Mouse (Mus musculus): ENCODE results near the gene Trnau1ap.
"Not testable (repeated sequence)": the region's sequence is repeated elsewhere in the genome, so short reads cannot be mapped to it uniquely, and the experiment has no call there.

The Trnau1ap gene

DNA sequence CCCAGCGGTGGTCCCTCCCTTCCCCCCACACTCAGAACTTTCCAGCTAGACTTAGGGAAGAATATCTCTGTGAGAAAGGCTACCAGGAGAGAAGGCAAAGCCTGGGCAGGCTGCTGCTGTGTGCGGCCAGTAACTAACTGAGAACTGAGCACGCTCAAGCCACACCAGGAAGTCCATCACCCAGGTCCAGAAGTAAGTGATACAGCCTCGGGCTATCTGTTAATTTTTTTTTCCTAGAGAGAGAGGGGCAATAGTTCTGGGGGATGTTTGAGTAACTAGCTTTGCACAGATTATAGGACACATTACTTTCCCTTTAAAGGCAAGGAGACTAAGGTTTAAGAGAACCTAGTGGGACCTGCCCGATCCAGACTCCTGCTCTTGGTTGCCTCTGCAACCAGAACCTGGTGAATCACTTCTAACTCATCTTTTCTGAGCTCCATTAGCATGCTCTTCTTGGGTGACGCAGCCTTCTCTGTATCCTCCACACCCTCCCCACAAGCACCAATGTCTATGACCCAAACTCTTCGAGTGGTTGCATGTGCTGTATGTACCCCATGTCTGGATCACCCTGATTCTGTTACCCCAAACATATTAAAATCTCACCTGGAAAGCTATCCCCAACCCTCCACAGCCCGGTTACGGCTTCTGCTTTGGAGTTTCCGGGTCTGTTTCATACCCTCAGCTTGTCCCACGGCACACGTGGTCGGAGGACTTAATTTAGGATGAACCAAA is 15.2 kb upstream of the Trnau1ap start:
- peak in 1 of 2 experiments; percentile 76 for DNase-seq (ENCODE audit: inconsistent age in 2 of 2, low spot score in 1 of 2)

- DNase-seq (ENCODE audit: inconsistent age in 2 of 2, low spot score in 1 of 2) = no peak
These were observed 12.1 kb upstream of the Trnau1ap start for GRCm38 (mm10) chr4:132341451-132341850.

DNA sequence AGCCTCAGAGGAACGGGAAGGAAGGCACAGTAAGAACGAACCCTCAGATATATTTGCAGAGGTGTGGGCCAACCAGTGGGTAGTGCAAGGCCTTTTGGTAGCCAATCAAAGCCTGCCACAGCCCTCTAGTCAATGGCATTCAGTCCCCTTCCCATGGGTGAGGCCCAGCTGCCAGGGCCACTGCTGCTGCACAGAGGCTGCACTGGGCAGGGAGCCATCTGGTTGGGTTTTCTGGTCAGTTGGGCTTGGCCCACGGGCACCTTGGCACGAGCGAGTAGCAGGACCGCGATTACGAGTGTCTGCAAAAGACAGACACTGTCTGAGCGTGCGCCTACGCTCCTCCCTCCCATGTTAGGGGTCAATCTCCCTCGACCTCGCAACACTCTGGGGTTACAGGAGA is 9.6 kb upstream of the Trnau1ap start:
- DNase-seq (ENCODE audit: inconsistent age in 2 of 2, low spot score in 1 of 2) = peak in 1 of 2 experiments; percentile 43

GRCm38 (mm10) chr4:132332880-132333279 is 3.5 kb upstream of the Trnau1ap start:
- DNase-seq (ENCODE audit: inconsistent age in 2 of 2, low spot score in 1 of 2) = no peak

GRCm38 (mm10) chr4:132331960-132332359 is 2.6 kb upstream of the Trnau1ap start:
- no peak for DNase-seq (ENCODE audit: inconsistent age in 2 of 2, low spot score in 1 of 2)

DNA sequence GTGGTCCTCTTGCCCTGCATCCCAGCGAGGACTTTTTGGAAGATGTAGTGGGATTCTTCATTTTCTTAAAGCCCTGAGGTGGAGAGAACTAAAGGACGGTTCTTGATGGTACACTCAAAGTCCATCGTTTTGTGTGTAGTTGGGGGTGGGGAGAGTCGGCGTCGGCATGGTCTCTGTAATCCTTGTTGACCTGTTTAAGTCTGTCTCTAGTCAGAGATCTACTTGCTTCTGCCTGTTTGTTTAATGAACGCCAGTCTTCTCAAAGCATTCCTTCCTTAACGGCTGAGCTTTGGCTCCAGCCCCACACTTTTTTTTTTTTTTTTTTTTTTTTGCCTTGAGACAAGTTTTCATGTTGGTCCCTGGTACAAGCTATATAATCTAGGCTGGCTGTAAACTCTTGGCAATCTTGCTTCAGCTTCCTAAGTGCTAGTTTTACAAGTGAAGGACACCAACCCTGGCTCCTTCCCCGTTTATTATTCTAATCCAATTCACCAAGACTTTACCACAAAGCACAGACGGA is 557 bp upstream of the Trnau1ap start:
- no peak for DNase-seq (ENCODE audit: inconsistent age in 2 of 2, low spot score in 1 of 2)

DNA sequence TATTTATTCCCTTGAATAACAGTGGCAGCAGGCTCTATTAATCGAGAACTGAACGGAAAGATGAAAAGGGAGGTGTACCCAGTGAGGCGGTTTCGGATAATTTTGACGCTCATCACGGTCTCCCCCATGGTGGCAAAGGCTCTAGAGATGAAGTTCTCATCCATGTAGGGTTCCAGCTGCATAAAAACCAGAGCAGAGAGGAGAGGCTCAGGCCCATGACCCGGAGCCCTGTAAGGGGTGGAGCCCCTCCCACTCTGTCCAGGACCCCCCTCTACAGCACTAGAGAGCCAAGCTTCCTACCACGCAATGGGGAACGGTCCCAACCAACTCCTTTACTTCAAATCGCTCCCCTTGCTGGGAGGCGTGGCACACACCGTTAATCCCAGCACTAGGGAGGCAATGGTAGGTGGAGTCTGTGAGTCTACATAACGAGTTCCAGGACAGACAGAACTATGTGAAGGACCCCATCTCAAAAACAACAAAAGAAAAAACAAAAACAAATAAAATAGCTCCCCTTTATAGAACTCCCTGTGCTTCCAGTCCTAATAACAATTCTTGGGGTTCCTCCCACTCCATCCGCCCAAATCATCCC is 851 bp downstream of the Trnau1ap start:
- no peak for DNase-seq (ENCODE audit: inconsistent age in 2 of 2, low spot score in 1 of 2)

- DNase-seq (ENCODE audit: inconsistent age in 2 of 2, low spot score in 1 of 2) = no peak
These were observed 2.9 kb downstream of the Trnau1ap start for GRCm38 (mm10) chr4:132326481-132326880.

DNA sequence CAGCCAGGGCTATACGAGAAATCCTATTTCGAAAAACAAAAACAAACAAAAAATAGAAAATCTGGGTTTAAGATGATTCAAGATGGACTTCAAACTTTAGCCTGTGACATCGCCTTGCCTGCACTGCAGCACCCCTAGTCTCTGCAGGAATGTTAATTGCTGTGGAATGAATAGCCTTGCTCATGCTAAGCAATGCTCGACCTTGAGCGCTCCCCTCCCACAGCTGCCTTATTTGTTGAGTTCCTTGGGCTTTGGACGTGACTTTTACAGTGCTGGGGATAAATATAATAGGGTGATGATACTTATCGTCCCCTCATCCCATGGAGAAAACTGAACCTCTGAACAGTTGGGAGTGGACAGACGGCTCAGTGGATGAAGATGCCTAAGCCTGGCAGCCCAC is 13.6 kb downstream of the Trnau1ap start:
- DNase-seq (ENCODE audit: inconsistent age in 2 of 2, low spot score in 1 of 2) = no peak

- no peak for DNase-seq (ENCODE audit: inconsistent age in 2 of 2, low spot score in 1 of 2)
These were observed 16.7 kb downstream of the Trnau1ap start for GRCm38 (mm10) chr4:132312627-132313026.

DNA sequence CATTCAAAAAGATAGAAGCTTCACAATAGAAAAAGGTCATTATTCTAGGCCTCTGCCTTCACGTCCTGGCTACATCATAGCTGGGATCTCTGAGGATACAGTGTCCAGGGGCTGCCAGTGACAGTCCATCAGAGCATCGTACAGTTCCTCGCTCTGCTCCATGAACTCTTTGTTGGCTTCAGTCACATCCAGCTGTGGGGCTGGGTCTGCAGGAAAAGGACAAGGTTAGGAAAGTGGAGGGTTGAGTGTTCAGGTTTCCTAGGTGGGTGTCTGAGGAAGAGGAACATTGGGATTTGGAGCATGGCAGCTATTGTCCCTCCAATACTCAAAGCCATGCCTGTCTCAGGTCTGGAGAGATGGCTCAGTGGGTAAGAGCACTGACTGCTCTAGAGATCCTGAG is 17.5 kb downstream of the Trnau1ap start:
- DNase-seq (ENCODE audit: inconsistent age in 2 of 2, low spot score in 1 of 2) = no peak

DNA sequence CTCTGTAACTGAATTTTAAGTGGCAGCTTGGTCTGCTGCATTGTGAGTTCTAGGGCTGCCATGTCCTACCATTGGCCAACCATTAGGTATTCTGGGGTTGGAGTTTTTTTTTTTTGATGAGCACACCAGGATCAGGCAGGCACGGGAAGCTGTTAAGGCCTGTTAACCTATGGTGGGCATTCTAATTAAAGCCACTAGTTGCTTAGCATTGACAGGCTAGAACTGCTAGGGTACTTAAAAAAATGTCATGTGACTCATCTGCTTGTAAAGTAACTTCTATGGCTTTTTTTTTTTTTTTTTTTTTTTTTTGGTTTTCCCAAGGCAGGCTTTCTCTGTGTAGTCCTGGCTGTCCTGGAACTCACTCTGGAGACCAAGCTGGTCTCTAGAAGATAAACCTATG is 18.1 kb downstream of the Trnau1ap start:
- no peak for DNase-seq (ENCODE audit: inconsistent age in 2 of 2, low spot score in 1 of 2)

- peak; percentile 33 to 81 for DNase-seq (ENCODE audit: inconsistent age in 2 of 2, low spot score in 1 of 2)
These were observed 19.4 kb downstream of the Trnau1ap start for GRCm38 (mm10) chr4:132309849-132310472.

- DNase-seq (ENCODE audit: inconsistent age in 2 of 2, low spot score in 1 of 2) = peak; percentile 29 to 77
These were observed 20.0 kb downstream of the Trnau1ap start for GRCm38 (mm10) chr4:132309140-132309848.

DNA sequence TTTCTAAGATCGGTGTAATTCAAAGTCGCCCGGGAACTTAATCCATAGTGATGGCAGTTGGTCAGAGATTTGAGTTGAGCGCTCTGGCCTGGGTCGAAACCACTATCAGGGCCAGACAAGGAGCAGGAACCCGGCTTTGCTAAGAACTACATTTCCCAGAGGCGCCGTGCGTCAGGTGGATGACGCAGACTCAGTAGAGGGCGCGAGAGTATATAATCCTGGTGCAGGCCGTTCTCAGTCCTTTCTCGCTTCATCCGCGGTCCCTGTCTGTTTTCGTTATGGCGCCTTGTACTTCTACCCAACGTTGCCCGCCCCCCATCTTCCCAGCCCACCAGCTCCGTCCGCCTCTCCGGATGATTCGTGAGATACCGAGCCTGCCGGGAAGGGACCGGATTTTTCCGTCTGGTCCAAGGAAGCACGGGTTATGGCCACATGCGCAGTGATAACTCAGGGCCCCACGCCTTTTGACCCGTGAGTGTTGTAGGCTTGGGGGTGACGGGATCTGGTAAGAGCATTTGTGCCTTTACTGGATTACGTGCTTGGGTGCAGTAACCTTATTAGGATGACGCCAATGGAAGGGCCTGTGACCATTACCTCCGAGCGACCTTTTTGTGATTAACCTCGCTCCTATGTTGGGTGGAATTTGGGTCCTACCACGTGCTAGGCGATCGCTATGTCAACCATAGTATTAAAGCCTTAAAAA is 20.8 kb downstream of the Trnau1ap start:
- DNase-seq (ENCODE audit: inconsistent age in 2 of 2, low spot score in 1 of 2) = peak; percentile 92 to 97

- DNase-seq (ENCODE audit: inconsistent age in 2 of 2, low spot score in 1 of 2) = no peak
These were observed 23.3 kb downstream of the Trnau1ap start for GRCm38 (mm10) chr4:132306004-132306403.

DNA sequence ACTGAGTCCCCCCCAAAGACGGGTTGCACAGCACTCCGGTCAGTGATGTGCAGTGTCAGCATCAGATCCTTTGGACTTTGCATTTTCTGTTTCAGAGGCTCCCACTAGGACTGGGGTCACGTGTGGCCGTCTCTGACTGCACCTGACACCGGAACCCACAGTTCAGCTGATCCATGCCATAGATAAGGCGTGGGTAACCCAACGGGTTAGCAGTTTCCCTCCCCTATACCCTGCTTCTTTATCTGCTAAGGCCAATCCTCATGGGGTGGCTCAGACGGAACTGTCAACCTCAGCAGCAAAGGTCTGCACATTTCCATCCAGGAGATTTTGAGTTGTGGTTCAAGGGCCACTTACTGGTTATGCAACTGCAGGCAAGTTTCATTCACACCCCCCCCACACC is 24.1 kb downstream of the Trnau1ap start:
- DNase-seq (ENCODE audit: inconsistent age in 2 of 2, low spot score in 1 of 2) = no peak

DNA sequence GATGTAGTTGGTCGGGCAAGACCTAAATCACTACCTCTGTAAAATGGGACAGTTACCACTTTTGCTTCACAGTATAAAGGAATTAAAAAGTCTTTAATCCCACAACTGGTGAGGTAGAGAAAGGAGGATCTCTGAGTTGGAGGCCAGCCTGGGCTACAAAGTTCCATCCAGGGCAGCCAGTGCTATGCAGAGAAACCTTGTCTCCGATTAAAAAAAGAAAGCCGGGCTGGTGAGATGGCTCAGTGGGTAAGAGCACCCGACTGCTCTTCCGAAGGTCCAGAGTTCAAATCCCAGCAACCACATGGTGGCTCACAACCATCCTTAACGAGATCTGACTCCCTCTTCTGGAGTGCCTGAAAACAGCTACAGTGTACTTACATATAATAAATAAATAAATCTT is 25.9 kb downstream of the Trnau1ap start:
- not testable (repeated sequence) for DNase-seq (ENCODE audit: inconsistent age in 2 of 2, low spot score in 1 of 2)

GRCm38 (mm10) chr4:132302939-132303479 is 26.3 kb downstream of the Trnau1ap start, which contains the start of gene Rab42:
Rab42 (minus strand) TSS chr4:132303385.
- peak; percentile 66 to 81 for DNase-seq (ENCODE audit: inconsistent age in 2 of 2, low spot score in 1 of 2)

Data from adrenal gland, adult (tissue).